Mouse (Mus musculus) hindlimb bud, embryonic 11.5 days (tissue): ENCODE measurements around the gene Ppp1r3c.

Experiments used
- DNase-seq: peaks from one replicate; pipeline ENCODE4 v3.0.0-alpha.2; 2012; ENCODE audit warnings: low read depth, low spot score; ENCODE audit errors: extremely low spot score

Ppp1r3c gene

DNA sequence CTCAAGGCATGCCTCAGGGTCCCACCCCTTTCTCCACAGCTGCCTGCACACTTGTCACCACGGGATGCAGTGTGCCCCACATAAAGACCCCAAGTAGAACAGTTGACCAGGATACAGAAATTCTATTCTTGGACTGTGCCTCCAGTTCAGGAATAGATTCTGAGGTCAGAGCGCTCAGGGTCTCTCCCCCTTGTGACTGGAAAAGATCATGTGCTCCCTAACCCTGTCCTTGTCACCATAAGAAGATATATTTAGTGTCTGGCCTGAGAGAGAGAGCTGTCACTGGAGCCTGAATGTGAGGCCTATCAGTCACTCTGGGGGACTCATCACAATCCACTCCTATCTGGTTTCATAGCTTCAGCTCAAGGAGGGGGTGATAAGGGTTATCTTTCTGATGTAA, 53.9 kb downstream of the Ppp1r3c start:
- no peak for DNase-seq
